Mouse (Mus musculus) left cerebral cortex, adult 18-20 months (tissue): ENCODE data around the gene Gm20532. TPM values are rescaled to one million over a fixed set of nuclear protein-coding genes. Genes with fewer than 3 reads are reported as not detected.
A peak's percentile ranks its signal among the peaks of the same experiment; 100 is the strongest.

Source experiments
- DNase-seq, 2 experiments: peaks; one replicate each; pipeline ENCODE4 v3.0.0; 2021 to 2022; ENCODE audit warnings: low spot score in 2 of 2, mixed read lengths in 1 of 2
- long read RNA-seq, 2 experiments: library from polyadenylated mRNA; stranded (forward); transcript quantifications; one replicate each; pipeline ENCODE4 v2.0.0; 2021
- total RNA-seq, 2 experiments: library from RNA; stranded (reverse); gene quantifications; 2 replicates each; pipeline ENCODE4 v1.2.3; 2021

Gene Gm20532
- total RNA-seq, result not detected
- long read RNA-seq, experiment 1, result 0 reads
- long read RNA-seq, experiment 2, result 0 reads

DNA sequence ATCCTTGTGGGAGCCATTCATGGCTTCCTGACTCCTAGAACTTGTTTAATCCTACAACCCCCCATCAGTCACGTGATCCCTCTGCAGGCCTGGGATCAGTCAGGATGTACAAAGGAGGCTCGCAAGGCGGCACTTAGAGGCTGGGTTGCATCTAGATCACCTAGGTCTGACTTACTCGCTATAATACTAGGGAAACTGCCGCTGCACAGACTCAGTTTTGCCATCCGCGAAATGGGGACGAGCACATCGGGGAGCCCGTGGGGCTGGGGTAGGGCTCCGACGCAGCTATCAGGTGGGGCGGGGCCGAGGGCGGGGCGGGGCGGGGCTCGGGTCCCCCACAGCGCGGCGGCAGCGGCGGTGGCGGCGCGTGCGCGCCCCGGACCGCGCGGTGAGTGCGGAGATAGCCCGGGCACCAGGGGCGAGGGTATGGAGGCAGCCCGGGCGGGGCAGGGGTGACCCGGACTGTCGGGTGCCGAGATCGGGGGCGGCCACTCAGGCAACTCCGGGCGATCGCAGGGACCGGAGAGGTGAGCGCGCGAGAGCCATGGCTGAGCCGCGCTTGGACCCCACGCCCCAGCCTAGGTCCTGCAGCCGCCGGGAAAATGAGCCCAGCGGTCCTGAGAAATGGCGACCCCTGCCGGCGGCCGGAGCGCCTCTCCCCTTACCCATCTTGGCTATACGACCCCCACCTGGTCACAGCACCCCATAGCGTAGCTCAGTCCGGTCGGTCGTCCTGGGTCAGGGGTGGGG lies at the start of gene Gm20532:
Gm20532 (plus strand) TSS at position 346 of the 750 bp plus-strand sequence.
- DNase-seq, result peak; percentile 59 to 67

DNA sequence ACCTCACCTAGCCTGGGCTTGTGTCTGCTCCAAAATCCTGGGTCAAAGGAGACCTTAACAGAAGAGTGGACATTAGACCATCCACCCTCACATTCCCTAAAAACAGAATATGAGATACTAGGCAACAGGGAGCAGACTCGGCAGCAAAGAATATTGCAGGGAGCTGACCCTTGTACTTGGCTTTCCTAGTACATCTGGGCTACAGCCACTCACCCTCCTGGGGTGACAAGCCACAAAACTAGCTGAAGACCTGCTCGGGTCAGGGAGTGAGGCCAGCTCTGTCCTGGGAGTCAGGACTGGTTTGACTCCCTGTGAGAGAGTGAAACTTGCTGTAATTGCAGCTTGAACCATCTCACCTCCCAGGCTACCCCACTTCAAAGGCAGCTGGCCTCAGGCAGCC lies 46.9 kb upstream of the Gm20532 start:
- DNase-seq, result no peak

DNA sequence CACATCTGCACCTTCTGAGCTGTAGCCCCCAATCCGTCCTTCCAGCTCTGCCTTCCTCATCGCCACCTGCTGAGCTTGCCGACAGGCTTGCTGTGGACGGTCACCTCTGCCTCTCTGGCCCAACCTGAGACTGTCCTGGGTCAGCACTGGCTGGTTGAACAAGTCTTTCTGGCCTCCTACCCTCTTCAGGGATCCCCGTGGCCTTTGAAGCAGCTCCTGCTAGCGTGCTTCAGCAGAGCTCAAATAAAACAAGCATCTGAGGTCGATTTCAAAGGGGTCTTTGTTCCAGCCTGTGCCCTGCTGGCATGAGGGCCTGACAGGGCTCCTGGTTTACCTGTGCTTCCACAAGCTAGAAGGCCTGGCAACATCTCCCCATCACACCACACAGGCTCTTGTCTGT lies 45.7 kb upstream of the Gm20532 start:
- no peak for DNase-seq

DNA sequence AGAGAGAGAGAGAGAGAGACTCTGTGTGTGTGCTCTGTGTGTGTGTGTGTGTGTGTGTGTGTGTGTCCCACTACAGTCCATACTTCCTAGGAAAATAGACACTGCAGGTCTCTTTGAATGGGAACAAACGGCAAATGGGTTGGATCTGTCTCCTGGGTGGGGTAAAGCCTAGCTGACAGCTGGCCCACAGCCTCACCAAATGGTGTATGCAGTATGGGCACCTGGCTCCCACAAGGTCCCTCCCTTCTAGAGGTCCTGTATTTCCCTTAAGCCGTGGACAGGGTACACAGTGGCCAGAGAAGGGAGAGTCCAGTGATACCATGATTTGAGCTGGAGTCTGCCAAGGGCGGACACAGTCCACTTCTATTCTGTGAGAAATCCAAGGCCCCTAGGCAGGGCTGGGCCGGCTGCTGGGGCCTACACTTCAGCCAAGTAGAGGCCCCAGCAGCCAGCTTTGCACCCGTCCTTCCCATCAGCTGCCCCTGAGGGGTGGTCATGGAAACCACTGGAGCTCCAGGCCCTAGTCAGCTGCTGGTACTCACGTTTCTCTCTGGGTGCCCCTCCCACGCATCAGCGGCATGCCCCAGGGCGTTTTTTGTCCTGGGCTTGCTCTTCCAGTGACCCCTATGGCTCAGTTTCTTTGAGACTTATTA lies 45.1 kb upstream of the Gm20532 start:
- no peak for DNase-seq

DNA sequence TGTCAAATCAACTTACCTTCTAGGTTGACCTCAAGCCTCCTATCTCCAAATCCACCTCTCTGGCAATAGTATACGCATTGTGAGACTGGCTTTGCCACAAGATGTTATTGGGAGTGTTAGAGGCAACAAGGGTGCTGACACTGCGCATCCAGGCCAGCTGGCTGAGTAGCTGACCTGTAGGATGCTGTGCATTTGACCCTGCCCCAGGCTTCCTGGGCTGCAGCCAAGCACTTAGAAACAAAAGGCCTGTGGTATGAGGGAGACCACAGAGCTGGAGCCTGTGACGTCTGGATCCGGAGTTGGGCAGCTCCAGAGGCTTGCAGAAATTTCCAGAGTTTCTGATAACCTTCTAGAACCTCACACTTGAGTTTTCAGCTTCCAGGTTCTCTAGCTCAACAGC lies 43.3 kb upstream of the Gm20532 start:
- DNase-seq, result no peak

DNA sequence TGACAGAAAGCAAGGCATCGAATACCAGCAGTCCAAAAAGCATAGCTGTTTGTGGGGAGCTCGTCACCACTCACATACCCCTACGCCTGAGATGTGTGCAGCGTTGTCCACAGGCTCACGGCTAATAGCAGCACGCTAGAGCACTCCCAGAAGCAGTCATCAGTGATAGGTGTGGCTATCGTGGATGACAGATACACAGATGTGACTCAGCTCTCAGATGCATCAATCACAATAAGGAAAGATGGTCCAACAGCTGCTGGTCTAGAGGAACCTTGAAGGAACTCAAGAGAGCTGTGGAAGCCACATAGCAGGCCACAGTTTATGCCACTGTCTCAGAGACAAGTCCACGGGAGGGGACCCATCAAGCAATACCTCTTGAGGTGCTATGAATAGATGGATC lies 42.7 kb upstream of the Gm20532 start:
- no peak for DNase-seq

DNA sequence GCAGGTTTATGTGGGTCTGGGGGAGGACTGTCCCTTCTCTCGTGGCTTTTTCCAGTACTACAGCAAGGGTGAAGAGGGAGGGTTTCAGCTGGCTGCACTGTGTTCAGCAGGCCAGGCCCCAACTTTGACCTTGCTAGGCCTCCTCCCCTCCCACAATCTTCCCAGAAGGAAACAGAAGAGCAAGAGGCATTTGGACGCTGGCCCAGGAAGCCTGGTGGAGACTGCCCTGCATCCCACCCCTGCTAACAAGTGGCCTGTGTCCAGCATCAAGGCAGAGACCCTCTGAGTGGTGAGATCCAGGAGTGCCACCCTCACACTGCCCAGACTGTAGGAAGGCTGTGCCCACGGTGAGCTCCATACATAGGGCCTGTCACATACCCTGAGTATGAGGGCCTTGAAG lies 42.2 kb upstream of the Gm20532 start:
- DNase-seq, result no peak

DNA sequence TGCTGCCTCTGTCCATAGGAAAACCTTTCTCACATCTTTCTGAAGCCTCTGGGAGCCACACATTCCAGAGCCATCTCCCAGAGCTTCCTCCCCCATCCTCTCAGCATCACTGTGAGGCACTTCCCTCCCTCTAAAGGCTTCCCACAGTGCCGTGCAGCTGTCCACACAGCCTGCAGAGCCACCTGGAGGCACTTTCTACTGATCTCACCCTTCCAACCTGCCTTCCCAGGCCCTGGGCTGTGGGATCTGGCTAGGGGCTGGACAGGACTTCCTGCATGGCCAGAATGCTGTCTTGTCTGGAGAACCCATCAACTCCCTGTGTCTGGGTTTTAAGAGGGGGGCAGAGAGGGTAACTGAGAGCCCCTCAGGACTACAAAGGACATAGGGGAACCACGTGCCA lies 39.0 kb upstream of the Gm20532 start:
- peak in 1 of 2 experiments; percentile 22 for DNase-seq

DNA sequence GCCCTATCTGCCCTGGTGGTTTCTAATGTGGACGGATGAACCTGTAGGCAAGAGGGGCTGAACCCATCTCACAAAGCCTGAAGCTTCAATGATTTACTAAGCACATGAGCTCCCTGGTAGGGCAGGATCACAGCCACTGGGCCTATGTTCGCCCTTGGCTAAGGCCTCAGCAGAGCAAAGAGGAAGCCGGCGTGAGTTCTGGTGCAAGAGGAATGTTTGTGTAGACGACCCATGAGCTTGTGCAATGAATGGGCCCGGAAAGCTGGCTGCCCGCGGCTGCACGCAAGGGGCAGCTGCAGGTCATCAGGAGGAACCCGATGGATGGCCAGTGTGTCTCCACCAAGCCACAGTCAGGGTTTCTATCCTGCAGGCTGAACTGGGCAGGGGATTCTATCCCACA lies 36.6 kb upstream of the Gm20532 start:
- DNase-seq, result no peak

DNA sequence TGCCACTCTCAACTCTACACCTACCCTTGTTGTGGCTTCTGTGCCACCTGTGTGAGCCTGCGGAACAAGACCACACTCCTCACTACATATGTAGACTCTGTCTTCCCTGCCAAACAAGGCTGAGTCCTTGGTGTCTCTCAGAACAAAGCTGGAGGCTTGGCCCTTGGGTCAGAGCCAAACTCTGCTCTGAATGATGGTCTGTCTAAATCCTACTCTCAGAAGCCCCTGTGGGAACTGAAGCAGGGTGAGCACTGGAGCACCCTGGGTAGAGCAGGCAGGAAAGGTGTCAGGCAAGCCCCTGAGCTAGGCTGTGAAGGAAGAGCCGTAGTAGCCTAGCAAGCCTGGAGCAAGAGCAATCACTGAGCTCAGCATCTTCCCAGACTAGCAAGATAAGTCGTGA lies 36.2 kb upstream of the Gm20532 start:
- DNase-seq, result no peak

DNA sequence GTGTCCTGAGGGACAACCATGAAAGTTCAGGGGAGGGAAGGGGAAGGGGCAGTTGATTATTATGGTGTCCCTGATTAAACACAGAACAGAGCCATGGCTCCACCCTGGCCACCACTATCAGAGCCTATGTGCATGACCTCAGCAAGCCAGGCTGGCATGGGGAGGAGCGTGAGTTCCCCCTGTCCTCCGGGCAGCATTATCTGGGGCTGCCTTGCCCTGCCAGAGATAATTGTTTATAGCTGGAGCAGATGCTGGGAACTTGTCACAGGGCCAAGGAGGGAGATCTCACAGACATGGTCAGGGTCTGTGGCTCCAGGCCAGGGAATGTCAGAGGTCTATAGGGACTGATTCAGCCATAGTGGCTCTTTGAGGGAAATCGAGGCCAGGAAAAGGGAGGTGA lies 35.7 kb upstream of the Gm20532 start:
- no peak for DNase-seq

DNA sequence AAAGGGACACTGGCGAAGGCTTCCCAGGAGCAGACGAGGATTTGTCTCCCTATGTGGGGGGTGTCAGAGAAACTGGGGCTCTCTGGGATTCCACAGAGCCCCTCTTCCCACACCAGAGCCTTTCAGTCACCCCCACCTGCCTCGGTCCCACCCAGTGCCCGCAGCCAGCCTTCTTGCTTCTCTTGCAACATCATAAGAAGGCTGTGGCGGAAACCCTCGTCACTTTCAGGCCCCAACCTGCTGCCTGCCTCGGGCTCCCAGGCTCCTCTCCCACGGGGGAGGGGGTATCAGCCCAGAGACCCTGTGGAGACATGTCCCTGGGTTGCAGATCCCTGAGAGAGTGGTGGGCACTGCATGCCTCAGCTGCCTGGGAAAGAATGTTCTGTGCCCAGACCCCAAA lies 35.0 kb upstream of the Gm20532 start:
- no peak for DNase-seq

DNA sequence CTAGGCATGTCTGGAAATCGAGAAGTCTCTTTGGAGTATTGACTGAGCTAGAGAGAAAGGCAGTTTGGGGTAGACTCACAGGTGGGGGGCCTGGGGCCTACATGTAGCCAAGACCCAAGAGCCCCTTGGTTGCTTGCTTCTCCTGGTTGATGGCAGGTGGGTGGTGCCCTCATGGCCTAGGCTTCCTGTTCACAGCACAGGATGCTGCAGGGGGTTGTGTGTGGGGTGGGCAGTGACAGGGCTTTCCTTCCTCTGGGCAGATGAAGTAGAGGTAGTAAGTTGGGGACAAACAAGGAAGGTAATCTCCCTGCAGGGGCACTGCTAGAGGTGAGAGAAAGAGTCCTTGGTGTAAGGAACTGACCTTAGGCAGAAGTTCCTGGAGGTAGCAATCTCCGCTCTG lies 34.4 kb upstream of the Gm20532 start:
- DNase-seq, result no peak

DNA sequence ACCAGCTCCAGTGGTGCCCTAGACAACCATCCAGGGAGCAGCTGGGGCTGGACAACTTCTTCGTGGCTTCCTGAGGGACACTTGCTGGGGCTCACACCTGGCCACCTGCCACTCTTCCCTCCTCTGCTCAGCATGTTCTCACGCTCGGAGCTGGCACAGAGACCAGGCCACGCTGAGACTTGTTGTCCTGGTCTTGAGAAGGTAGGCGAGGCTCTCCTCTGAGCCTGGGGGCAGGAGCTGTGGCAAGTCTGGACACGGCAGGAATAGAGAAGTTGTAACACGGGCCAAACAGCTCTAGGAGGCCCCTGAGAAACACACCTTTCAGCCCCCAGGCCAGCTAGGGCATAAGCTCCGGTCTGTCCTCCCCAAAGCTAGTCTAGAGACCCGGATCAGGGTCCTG lies 32.5 kb upstream of the Gm20532 start:
- no peak for DNase-seq

DNA sequence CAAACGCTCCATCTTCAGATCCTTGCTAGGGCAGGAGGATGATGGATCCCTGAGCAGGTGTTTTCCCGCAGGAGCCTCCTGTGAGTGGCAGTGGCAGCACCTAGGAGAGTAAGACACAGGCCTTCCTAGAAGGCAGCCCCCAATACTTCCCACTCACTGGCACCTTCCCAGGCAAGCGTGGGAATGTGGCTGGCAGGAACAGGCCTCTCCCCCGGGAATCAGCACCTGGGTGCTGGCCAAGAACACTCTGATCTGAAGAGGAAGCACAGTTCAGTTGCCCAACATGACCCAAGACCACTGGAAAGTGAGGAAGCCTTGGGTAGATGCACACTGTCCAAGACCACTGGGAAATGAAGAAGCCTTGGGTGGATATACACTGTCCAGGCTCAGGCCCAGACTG lies 31.4 kb upstream of the Gm20532 start:
- DNase-seq, result peak; percentile 77 to 82

DNA sequence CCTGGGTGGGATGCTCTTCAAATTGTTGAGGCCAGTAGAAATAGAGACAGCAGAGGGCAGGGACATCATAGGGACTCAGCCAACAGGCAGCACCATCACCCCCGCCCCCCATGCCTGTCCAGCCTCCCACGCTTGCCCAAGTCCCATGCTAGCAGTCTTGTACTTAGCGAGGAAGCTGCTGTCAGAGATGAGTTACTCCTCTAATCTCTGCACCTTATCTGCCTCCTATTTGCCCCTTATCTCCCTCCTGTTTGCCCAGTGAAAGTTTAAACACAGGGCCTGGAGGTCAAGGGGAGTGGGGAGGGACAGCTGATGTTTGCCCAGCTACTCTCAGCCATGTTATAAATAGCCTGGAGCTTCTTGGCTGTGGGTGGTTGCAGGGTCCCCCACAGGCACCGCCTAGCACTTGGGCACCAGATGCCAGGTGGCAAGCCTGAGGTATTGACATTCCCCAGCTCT lies 29.9 kb upstream of the Gm20532 start:
- DNase-seq, result no peak

DNA sequence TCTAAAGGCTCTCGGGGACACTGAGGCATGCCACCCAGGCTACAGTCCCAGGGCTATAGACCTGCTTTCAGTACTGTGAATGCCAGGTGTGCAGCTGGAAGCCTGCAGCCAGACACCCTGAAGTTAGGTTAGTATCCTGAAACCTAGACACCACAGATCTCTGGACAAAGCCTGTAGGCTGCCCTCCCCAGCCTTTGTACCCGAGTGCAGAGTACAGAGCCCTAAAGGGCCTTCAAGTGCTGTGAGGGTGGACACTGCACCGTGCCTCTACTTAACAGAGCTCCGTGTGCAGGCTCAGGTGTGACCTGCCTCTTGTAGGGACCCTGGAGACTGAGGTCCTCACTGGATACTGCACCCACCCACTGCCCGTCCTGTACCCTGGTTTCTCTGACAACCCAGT lies 25.9 kb upstream of the Gm20532 start:
- DNase-seq, result no peak

DNA sequence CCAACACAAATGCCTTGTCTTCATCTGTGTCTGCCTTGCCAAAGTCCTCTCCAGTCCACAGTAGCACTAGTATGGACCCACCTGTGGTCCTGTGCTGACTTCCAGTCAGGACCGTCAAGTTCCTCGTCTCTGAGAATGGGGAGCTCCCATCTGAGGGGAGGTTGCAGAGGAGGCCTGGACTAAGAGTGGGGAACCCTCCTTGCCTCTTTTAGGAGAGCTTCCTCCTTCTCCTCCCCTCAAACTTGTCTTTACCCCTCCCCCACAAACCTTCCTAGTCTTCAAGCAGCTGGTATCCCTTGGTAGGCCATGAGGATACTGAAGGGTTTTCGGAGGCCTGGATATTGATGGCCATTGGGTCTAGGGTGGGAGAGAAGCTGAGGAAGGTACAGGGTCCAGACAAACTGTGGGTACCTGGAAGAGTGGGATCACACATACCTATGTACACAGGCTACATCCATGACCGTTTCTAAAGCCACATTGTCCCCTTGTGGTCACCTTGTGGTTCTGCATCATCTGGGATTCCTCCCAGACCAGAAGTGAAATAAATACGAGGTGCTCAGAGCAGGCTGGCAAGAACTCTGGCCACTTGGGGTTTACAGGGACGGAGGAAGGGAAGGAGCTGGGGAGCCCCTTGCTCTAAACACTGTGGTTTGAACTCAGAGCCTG lies 25.0 kb upstream of the Gm20532 start:
- peak in 1 of 2 experiments; percentile 26 for DNase-seq

DNA sequence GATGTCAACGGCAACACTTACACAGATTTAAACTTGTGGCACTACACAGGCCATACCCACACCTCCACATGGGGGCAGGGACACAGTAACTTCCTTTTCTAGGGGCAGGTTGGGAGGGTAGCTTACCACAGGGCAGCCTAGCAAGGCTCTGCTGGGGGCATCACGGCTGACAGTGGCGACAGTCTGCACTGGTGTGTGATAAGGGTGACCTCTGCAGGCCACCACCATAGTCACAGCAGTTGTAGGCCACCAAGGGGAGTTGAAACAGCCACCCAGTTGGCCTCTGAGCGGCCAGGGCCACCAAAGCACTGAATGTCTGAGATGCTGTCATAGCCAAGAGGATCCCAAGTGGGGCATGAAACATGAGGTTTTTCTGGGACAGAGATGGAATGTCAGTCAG lies 20.2 kb upstream of the Gm20532 start:
- peak in 1 of 2 experiments; percentile 36 for DNase-seq

DNA sequence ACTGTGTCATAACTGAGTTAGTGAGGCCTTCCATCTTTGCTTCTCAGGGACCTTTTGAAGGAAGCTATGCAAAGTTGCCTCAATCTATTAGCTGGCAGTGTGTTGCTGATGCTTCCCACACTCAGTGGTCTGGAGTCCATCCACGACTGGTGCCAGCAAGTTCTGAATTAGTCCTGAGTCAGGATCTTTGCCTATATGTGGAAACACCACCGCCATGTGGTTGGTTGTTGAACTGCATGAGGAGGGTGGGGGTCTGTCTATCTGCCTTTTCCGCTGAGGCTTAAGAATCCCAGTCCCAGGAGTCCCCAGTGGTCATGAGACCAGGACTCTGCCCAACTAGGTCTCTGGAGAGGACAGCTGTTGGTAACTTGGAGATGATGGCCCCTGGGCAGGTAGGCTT lies 16.4 kb upstream of the Gm20532 start:
- DNase-seq, result peak; percentile 39 to 55

DNA sequence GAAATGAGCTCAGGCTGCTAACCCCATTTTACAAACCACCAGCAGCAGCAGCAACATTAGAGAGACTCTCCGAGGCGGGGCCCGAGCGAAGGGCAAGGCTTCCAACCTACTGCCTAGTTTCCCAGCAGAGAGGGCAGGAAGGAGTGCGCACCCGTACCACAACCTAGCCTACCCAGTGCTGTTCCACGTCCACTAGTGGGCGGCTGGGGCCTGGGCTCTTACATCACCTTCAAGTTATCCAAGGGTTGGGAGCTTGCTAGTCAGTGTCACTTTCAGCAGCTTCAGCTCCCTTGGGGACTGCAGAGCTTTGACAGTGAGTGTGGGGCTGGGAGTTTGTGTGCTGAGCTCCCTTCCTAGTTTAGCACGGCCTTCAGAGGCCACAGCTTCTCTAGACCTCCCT lies 15.0 kb upstream of the Gm20532 start:
- DNase-seq, result no peak

DNA sequence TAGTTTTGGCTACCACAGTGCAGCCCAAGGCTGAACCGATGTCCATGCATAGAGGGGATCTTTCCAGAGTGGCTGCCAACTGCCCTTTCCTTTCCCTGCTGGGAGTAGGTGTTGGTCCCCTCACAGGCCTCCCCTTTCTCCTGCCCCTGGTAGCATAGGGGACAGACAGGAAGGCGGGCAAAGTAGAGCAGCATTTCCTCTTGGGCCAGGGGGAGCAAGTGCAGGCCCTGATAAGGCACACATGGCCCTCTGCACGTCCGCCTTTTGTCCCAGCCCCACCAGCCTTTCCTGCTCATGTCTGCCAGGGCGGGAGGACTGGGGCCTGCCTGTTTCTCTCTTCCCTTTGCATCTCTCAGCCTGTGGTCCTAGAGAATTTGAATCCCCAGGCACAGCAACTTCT lies 14.6 kb upstream of the Gm20532 start:
- no peak for DNase-seq
